Mouse (Mus musculus) skeletal muscle tissue, adult 2 months (tissue): ENCODE results near the gene Pds5b.
"Not testable (repeated sequence)": the region's sequence is repeated elsewhere in the genome, so short reads cannot be mapped to it uniquely, and the experiment has no call there.

Experiments
- DNase-seq: peaks from one replicate; pipeline ENCODE4 v3.0.0-alpha.2; 2012; ENCODE audit warnings: low read depth, low spot score

Gene Pds5b

GRCm38 (mm10) chr5:150702714-150703113 lies 29.2 kb downstream of the Pds5b start:
- no peak for DNase-seq

DNA sequence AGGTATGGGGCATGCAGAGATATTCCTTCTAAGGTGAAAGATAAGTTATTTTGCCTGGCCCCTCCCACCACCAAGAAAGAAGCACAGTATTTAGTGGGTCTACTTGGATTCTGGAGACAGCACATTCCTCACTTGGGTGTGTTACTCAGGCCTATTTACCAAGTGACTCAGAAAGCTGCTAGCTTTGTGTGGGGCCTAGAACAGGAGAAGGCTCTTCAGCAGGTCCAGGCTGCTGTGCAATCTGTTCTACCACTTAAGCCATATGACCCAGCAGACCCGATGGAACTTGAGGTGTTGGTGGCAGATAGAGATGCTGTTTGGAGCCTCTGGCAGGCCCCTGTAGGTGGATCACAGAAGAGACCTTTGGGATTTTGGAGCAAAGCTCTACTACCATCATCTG lies 33.1 kb downstream of the Pds5b start:
- DNase-seq: not testable (repeated sequence)

GRCm38 (mm10) chr5:150707181-150707580 lies 33.6 kb downstream of the Pds5b start:
- DNase-seq: not testable (repeated sequence)

GRCm38 (mm10) chr5:150711503-150711902 lies 38.0 kb downstream of the Pds5b start:
- DNase-seq: no peak

DNA sequence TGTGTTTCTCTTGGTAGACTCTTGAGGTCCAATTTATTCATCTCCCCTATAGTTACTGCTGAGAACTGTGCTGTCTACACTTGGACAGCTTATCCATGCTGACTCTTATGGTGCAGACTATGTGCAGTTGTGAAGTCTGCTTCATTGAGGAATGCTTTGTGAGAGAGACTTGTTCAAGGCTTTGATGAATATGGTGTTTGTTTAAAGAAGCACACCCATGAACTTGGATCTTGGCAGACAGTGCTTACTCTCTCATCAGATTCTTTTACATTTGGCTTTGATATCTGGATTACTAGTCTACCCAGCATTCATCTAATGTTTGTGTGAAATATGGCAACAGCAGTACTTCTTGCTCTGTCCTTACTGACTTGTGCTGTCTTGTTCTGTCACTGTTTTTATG lies 39.9 kb downstream of the Pds5b start:
- no peak for DNase-seq

DNA sequence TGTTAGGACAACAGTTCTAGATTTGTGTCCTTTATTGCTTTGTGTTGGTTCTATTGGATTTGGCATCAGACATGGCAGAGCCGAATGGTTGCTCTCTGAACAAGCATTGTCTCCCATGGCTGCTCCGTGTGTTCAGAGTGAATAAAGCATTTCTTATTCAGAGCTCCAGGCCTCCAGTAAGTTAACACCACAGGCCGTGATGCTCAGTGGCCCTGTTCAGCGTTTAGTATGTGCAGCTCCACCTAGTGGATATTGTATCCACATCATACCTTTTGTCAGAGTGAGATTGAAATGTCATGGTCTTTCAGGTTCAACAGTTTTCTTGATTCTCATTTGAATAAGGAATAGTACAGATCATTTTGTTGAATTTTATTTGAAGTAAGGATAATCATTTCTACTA lies 44.2 kb downstream of the Pds5b start:
- DNase-seq: peak; percentile 17

DNA sequence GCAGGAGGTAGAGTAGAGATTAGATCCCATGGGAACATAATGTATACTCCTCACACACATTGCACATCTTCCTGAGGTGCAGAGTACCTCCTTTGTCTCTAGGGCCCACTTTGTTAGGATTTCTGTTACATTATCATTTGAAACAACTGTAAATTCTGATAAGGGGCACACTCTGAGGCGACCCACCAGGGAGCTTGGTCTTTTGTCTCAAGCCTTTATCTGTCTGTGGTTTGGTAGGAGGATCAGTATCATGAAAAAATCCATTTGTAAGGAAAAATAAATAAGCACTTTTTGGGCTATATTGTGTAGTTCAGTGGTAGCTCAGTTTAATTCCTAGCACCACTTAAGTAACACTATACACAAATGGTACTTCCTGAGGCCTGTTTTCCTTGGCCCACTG lies 51.1 kb downstream of the Pds5b start:
- no peak for DNase-seq

DNA sequence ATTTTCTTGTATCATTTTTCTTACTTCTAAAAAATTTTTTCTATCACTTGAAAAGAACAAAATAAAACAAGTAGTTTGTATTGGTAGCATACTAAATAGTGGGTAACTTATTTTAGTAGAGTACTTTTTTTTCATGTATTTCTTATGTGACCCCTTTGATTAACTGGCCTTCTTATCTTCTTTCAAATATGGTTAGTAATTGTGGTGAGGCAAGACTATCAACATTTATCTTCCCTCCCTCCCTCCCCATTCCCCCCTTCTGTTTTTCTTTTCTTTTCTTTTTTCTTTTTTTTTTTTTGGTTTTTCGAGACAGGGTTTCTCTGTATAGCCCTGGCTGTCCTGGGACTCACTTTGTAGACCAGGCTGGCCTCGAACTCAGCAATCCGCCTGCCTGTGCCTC lies 63.5 kb downstream of the Pds5b start:
- not testable (repeated sequence) for DNase-seq

DNA sequence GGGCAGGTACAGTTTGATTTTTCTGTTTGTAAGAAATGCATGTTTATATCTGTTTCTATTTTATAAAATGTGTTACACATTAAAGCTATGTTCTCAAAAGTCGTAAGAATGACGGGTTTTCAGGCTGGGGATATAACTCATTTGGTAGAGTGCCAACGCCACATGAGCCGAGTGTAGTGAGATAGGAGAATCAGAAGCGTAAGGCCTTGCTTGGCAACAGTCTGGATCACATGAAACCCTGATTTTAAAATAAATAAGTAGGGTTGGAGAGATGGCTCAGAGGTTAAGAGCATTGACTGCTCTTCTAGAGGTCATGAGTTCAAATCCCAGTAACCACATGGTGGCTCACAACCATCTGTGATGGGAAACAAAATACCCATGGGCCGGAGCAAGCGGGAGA lies 65.8 kb downstream of the Pds5b start:
- DNase-seq: no peak

- no peak for DNase-seq
Measured at GRCm38 (mm10) chr5:150740597-150740996, 67.1 kb downstream of the Pds5b start.

DNA sequence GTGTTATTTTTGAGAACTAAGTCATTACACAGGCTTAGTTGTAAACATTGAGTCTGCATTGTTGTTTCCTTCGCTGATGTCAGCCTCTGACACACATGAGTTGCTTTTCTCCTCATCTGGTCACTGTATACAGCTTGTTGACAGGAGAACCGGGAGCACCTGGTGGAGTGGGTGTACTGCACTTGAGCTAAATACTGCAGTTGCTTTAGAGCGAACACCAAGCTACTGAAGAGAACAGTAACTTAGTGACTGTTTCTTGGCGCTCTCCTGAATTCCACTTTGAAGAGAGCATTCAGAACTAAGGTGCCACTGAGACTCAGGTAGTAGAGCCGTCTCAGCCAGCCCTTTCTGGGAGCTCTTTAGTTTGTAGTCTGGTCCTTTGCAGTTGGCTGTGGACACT lies 83.1 kb downstream of the Pds5b start:
- no peak for DNase-seq

GRCm38 (mm10) chr5:150772403-150772802 lies 98.9 kb downstream of the Pds5b start:
- no peak for DNase-seq

GRCm38 (mm10) chr5:150773083-150773482 lies 99.5 kb downstream of the Pds5b start:
- no peak for DNase-seq

GRCm38 (mm10) chr5:150788261-150788660 lies 114.7 kb downstream of the Pds5b start:
- DNase-seq: no peak

GRCm38 (mm10) chr5:150789039-150789438 lies 115.5 kb downstream of the Pds5b start:
- no peak for DNase-seq

DNA sequence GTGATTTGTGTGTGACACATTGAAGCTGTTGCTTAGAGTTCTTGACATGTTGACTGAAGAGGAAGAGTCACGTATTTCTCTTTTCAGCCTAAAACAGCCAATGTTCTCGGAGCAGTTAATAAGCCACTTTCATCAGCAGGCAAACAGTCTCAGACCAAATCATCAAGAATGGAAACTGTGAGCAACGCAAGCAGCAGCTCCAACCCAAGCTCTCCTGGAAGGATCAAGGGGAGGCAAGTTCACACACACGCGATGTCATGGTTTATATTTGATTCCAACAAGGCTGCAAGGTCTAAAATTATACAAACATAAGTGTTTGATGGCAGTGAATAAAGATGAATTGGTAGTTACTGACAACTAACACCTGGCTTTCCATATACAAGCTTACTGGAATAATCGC lies 120.6 kb downstream of the Pds5b start:
- no peak for DNase-seq

DNA sequence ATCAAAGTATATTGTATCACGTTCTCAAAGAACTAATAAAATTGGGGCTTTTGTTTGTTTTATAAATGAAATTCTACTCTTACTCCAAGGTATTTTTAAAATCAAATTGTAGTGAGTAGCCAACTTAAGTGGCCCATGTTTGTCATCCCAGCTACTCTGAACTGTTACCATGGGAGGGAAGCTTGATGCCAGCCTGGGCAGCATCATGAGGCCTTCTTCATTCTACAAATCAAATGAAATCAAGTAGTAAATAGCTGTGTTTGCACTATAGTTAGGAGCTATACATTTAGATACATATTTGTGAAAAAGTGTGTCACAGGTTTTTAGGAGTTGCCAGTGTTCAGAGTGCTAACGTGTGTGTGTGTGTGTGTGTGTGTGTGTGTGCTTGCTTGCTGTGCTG lies 126.5 kb downstream of the Pds5b start:
- no peak for DNase-seq

GRCm38 (mm10) chr5:150814111-150814990 lies 140.8 kb downstream of the Pds5b start:
- no peak for DNase-seq

- no peak for DNase-seq
Measured at GRCm38 (mm10) chr5:150815400-150815799, 141.9 kb downstream of the Pds5b start.

GRCm38 (mm10) chr5:150816775-150817174 lies 143.2 kb downstream of the Pds5b start:
- DNase-seq: no peak

GRCm38 (mm10) chr5:150818041-150818440 lies 144.5 kb downstream of the Pds5b start:
- DNase-seq: no peak

GRCm38 (mm10) chr5:150818886-150819285 lies 145.3 kb downstream of the Pds5b start:
- DNase-seq: no peak

- DNase-seq: no peak
Measured at GRCm38 (mm10) chr5:150819520-150819919, 146.0 kb downstream of the Pds5b start.

GRCm38 (mm10) chr5:150821152-150821551 lies 147.6 kb downstream of the Pds5b start:
- no peak for DNase-seq
